Mouse (Mus musculus) ES-E14 (cell line): ENCODE results near the gene Srxn1.

Source experiments
- CHD2 ChIP-seq: IDR thresholded peaks from 2 replicates; pipeline ENCODE4 v1.6.1; 2014; ENCODE audit warnings: mild to moderate bottlenecking, low read depth, low read length, inconsistent platforms
- MAFK ChIP-seq: IDR thresholded peaks from 2 replicates; pipeline ENCODE4 v1.6.1; 2014; ENCODE audit warnings: mild to moderate bottlenecking, low read depth, low read length, inconsistent platforms; ENCODE audit not compliant: insufficient read depth
- ZC3H11A ChIP-seq: IDR thresholded peaks from 2 replicates; pipeline ENCODE4 v1.6.1; 2012; ENCODE audit warnings: low read depth, mild to moderate bottlenecking, inconsistent platforms, low read length, borderline replicate concordance
- ZNF384 ChIP-seq: IDR thresholded peaks from 2 replicates; pipeline ENCODE4 v1.6.1; 2012; ENCODE audit warnings: low read depth, low read length, inconsistent platforms

- TF ChIP-seq ZC3H11A (no peak), ZNF384 (no peak), CHD2 (no peak), MAFK (no peak)
Observed at GRCm38 (mm10) chr2:152083411-152083810, 21.9 kb upstream of the Srxn1 start.
